Mouse (Mus musculus) inflammation-experienced regulatory T-cells, adult 16 weeks (primary cell): Measurements from ENCODE around the gene Ciapin1. TPM values are rescaled to one million over a fixed set of nuclear protein-coding genes. Genes with fewer than 3 reads are reported as not detected.

Experiments used
- polyA plus RNA-seq: library from polyadenylated mRNA; unstranded; fragments of 100-300 nt; shearing (Covaris generic); gene quantifications from one replicate; pipeline ENCODE4 v1.2.1, GENCODE M21; 2017

The Ciapin1 gene
- polyA plus RNA-seq: 101 TPM

GRCm38 (mm10) chr8:94837662-94838574 is at the start of gene Ciapin1, which contains the start of gene Coq9:
Gene Ciapin1, minus strand, starts transcription at chr8:94838358.
Gene Coq9, plus strand, starts transcription at chr8:94838321.

GRCm38 (mm10) chr8:94876197-94876730 is 38.1 kb upstream of the Ciapin1 start, which contains the start of gene Dok4:
Gene Dok4, minus strand, starts transcription at chr8:94876330.

GRCm38 (mm10) chr8:94857346-94858173 is 19.4 kb upstream of the Ciapin1 start, which contains the start of gene Polr2c:
Gene Polr2c, plus strand, starts transcription at chr8:94857450.

GRCm38 (mm10) chr8:94810153-94810552 is 28.0 kb downstream of the Ciapin1 start, which contains the start of gene Ccl17:
Gene Ccl17, plus strand, starts transcription at chr8:94810453.

GRCm38 (mm10) chr8:94771941-94772670 is 66.1 kb downstream of the Ciapin1 start, which contains the start of gene Cx3cl1:
Gene Cx3cl1, plus strand, starts transcription at chr8:94772009.

Other genes starting within 250 kb of the Ciapin1 start
- 82.2 TPM for gene Rspry1, start 236.4 kb downstream of the Ciapin1 start, polyA plus RNA-seq
- 94.1 TPM for gene Fam192a, start 236.4 kb downstream of the Ciapin1 start, polyA plus RNA-seq
- 42.7 TPM for gene Arl2bp, start 171.8 kb downstream of the Ciapin1 start, polyA plus RNA-seq
- gene Pllp, start 142.1 kb downstream of the Ciapin1 start, polyA plus RNA-seq: not detected
- not detected for gene Ccl22, start 92.8 kb downstream of the Ciapin1 start, polyA plus RNA-seq
- gene Cx3cl1, start 66.3 kb downstream of the Ciapin1 start, polyA plus RNA-seq: 1.1 TPM
- gene Ccl17, start 27.9 kb downstream of the Ciapin1 start, polyA plus RNA-seq: not detected
- 81.1 TPM for gene Coq9, start within 50 bp of the Ciapin1 start, polyA plus RNA-seq
- gene Polr2c, start 19.1 kb upstream of the Ciapin1 start, polyA plus RNA-seq: 117 TPM
- gene Dok4, start 38.0 kb upstream of the Ciapin1 start, polyA plus RNA-seq: 3.1 TPM
- gene Ccdc102a, start 79.7 kb upstream of the Ciapin1 start, polyA plus RNA-seq: not detected
- gene Adgrg5, start 85.3 kb upstream of the Ciapin1 start, polyA plus RNA-seq: 0.21 TPM
- 2.4 TPM for gene Adgrg1, start 136.4 kb upstream of the Ciapin1 start, polyA plus RNA-seq
- gene Adgrg3, start 179.3 kb upstream of the Ciapin1 start, polyA plus RNA-seq: 0.30 TPM
- gene Drc7, start 216.7 kb upstream of the Ciapin1 start, polyA plus RNA-seq: not detected
- 26.7 TPM for gene Katnb1, start 242.8 kb upstream of the Ciapin1 start, polyA plus RNA-seq